Mouse (Mus musculus): ENCODE results near the gene C130074G19Rik. TPM values are rescaled to one million over a fixed set of nuclear protein-coding genes. Genes with fewer than 3 reads are reported as not detected.

Gene C130074G19Rik
- polyA plus RNA-seq (2015; fragmentation: Nextera tagmentation; extraction: Ambion mirVana): 1.3 and 1.6 TPM in 2 replicates

DNA sequence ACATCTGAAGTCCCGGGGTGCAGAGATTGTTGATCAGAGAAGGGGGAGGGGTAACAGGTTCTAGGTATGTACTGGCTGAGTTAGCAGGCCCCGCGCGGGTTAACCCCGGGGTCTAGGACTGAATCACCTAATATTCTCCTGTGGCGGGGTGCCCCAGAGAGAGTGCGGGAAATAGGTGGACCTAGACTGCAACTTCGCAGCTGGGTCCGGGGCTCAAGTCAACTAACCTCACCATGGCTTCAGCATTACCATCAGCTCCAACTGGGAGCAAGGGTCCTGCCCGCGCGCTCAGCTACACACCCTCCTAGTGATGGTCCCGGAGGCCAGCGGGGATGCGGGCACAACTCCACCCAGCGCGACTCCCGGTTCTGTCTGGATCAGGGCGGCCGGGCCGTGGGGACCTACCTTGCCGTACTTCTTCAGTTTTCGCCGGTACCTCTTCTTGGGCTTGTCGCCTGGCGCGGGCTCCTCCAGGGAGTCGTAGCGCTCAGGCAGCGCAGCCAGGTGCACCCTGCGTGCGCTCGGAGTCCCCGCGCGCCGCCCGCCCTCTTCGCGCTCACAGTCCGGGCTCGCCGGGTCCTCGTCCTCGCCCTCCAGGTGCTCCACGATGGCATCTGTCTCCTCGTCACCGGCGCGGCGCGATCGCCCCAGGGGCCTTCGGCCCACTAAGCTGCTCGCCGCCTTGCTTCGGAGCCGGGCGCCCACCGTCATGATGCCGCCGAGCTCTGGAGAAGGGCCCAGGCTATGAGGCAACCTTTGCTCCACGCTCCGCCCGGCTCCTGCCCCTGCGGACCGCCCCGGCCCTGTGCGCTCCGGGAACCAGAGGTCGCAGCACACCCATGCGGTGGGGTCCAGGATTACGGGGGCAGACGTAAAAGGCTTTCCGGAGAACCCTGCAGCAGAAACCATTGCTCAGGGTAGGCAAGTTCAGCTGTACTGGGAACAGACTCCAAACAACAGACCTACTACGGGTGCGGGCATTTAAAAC, at the start of gene C130074G19Rik:
TSS of gene C130074G19Rik (minus strand) at position 938 of the 988 bp plus-strand sequence.
- DNase-seq (no peak), ATAC-seq (ENCODE audit: low read depth) (peak; percentile 83)
- H3K27me3 ChIP-seq: peaks cover 36% of the 10 kb centered on the region
- peak within 1 kb of the TSS; percentile 57 for H3K4me3 ChIP-seq (replicated peaks)
- peak within 1 kb of the TSS; percentile 57 for H3K9ac ChIP-seq
- H3K9me3 ChIP-seq (replicated peaks): no peaks in the 10 kb centered on the region
- peaks cover 8% of the 10 kb centered on the region; the same call in 1 of the 2 replicates for H3K4me1 ChIP-seq (replicated peaks)
- H3K36me3 ChIP-seq: no peaks in the 10 kb centered on the region
- H3K27ac ChIP-seq: no peak within 1 kb of the TSS
- peak within 1 kb of the TSS; percentile 55 for H3K4me2 ChIP-seq
- 3% methylated on average over 77 of the region's 77 CpGs for WGBS (ENCODE audit: insufficient replicate concordance)

DNA sequence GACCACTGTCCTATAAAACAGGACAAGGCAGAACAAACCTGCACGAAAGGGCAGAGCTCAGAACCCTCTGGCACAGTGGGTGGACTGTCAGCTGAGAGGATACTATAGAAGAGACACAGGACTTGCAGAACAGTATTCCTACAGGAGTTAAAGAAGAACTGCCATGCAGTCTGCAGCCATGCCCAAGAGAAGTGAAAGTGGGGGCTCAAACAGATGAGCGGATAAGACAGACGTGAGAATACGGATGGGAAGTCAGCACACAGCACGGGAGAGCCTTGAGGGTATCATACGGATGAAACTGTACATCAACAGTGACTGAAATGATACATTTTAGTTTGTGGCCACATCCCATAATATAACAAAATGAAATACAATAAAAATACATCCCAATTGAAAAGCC, 48.1 kb upstream of the C130074G19Rik start:
- Histone ChIP-seq H3K4me3 (replicated peaks) (no peak overlapping the region), H3K4me2 (no peak overlapping the region), H3K27ac (no peak overlapping the region), H3K27me3 (no peaks in the 10 kb centered on the region), H3K36me3 (no peaks in the 10 kb centered on the region), H3K9ac (no peak overlapping the region), H3K9me3 (replicated peaks) (no peaks in the 10 kb centered on the region), H3K4me1 (replicated peaks) (peaks cover 42% of the 10 kb centered on the region)
- no peak for DNase-seq
- no peak for ATAC-seq (ENCODE audit: low read depth)
- 74% methylated on average over 6 of the region's 6 CpGs for WGBS (ENCODE audit: insufficient replicate concordance)

DNA sequence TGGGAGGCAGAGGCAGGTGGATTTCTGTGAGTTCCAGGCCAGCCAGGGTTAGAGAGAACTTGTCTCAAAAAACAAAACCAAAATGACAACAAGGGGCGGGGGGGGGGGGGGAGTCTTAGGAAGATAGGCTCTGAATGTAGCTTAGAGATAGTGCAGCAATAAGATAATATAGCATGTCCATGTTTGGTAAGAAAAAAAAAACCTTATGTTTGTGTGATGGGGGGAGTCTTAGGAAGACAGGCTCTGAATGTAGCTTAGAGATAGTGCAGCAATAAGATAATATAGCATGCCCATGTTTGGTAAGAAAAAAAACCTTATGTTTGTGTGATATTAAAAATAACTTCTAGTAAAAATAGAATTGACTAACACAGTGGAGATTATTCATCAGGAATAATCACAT, 45.4 kb upstream of the C130074G19Rik start:
- no peak overlapping the region for H3K4me2 ChIP-seq
- 21% methylated on average over 1 of the region's 1 CpGs for WGBS (ENCODE audit: insufficient replicate concordance)
- ATAC-seq (ENCODE audit: low read depth) (peak; percentile 93), DNase-seq (no peak)
- H3K9ac ChIP-seq: no peak overlapping the region
- H3K9me3 ChIP-seq (replicated peaks): no peaks in the 10 kb centered on the region
- H3K27me3 ChIP-seq: no peaks in the 10 kb centered on the region
- no peak overlapping the region for H3K4me3 ChIP-seq (replicated peaks)
- H3K4me1 ChIP-seq (replicated peaks): peaks cover 26% of the 10 kb centered on the region
- H3K27ac ChIP-seq: peak overlapping the region; percentile 43; the same call in 1 of the 2 replicates
- H3K36me3 ChIP-seq: no peaks in the 10 kb centered on the region

DNA sequence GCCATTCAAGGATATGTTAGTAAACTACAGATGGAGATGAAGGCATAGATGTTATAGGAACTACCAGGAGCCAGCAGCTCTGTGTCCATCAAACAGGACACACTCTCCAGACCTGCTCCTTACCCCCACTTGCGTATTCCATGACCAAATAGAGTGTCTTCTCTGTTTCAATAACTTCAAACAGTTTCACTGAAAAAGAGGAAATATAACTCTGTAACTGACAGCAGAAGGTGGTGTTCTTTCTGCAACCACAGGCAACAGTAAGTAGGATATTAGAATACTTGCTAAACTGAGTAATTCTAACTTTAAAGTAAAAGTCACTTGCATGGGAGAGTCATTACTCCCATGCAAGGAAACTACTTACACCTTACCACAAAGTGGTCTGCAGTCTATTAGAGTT, 44.9 kb upstream of the C130074G19Rik start:
- peak overlapping the region; percentile 43; the same call in 1 of the 2 replicates for H3K27ac ChIP-seq
- no peak overlapping the region; the same call in 1 of the 2 replicates for H3K9ac ChIP-seq
- no peak overlapping the region for H3K4me2 ChIP-seq
- no peaks in the 10 kb centered on the region for H3K27me3 ChIP-seq
- peaks cover 26% of the 10 kb centered on the region for H3K4me1 ChIP-seq (replicated peaks)
- no peak overlapping the region for H3K4me3 ChIP-seq (replicated peaks)
- WGBS (ENCODE audit: insufficient replicate concordance): 56% methylated on average over 1 of the region's 1 CpGs
- no peak for DNase-seq
- no peak for ATAC-seq (ENCODE audit: low read depth)
- no peaks in the 10 kb centered on the region for H3K9me3 ChIP-seq (replicated peaks)
- no peaks in the 10 kb centered on the region for H3K36me3 ChIP-seq

DNA sequence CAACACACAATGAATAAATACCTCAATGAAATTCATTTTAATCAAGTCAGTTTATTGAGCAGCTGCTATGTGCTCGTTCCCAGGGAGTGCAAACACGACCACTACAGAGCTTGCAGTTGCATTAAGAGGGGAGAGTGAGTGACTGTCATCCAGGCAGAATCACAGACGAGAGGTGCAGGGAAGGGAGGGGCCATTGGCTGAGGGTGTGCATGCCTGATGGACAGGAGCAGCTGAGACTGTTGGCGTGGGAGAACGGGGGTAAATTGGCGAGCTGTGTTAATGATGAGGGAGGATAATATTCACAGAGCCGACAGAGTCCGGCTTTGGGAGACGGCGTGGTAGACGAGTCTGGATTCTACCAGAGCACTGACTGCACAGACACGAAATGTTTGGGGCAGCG, 39.8 kb upstream of the C130074G19Rik start:
- Histone ChIP-seq H3K9ac (no peak overlapping the region), H3K9me3 (replicated peaks) (no peaks in the 10 kb centered on the region), H3K4me1 (replicated peaks) (peaks cover 7% of the 10 kb centered on the region), H3K27me3 (no peaks in the 10 kb centered on the region), H3K27ac (no peak overlapping the region), H3K4me2 (no peak overlapping the region), H3K36me3 (no peaks in the 10 kb centered on the region), H3K4me3 (replicated peaks) (no peak overlapping the region)
- no peak for DNase-seq
- 79% methylated on average over 13 of the region's 13 CpGs for WGBS (ENCODE audit: insufficient replicate concordance)
- no peak for ATAC-seq (ENCODE audit: low read depth)

DNA sequence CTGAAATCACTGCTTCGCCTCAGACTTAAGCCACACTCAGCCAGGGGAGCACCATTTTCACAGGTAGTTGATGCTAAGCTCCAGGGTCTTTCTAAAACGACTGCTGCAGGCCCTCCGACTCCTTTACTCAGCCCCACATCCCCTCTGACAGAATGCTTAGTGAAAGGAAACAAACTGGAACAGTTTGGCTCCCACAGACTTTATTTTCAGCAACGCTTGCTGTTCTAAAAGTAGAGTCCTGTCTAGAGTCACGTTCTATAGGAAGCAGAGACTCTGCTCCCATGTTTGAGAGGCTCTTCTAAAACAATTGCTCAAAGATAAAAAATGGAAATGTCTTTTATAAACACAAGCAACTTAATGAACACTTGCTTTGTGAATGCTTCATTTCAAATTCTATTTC, 37.0 kb upstream of the C130074G19Rik start:
- no peak overlapping the region for H3K27ac ChIP-seq
- H3K36me3 ChIP-seq: no peaks in the 10 kb centered on the region
- DNase-seq (no peak), ATAC-seq (ENCODE audit: low read depth) (no peak)
- H3K4me3 ChIP-seq (replicated peaks): no peak overlapping the region
- H3K27me3 ChIP-seq: no peaks in the 10 kb centered on the region
- no peaks in the 10 kb centered on the region for H3K4me1 ChIP-seq (replicated peaks)
- no peaks in the 10 kb centered on the region for H3K9me3 ChIP-seq (replicated peaks)
- WGBS (ENCODE audit: insufficient replicate concordance): 64% methylated on average over 5 of the region's 5 CpGs
- no peak overlapping the region for H3K4me2 ChIP-seq
- H3K9ac ChIP-seq: no peak overlapping the region

DNA sequence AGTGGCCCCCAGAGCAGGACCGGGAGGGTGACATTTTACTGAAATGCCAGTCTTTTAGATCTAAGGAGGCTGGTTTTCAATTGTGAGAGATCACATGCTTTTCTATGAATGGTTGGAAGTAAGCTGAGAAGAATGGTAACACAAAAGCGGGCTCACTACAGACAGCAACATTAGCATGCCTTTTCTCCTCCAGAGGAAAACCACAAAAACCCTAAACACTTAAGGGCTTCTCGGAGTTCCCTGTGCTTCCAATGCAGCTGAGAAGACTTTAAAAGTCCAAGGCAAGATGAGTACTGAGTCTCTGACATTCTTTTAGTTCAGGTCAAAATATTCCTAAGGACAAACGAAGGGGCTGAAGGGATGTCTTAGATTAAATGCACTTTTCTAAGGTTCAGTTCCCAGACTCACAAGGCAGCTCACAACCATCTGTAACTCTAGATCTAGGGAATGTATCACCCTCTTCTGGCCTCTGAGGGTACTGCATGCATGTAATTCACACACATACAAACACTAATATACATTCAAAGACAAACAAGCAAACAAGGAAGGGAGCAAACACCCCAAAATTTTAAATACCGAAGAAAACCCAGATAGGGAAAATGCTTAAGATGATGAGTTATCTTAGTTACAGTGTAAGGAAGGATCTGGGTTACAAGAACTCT, 35.3 kb upstream of the C130074G19Rik start:
- Histone ChIP-seq H3K27me3 (no peaks in the 10 kb centered on the region), H3K36me3 (no peaks in the 10 kb centered on the region), H3K4me1 (replicated peaks) (no peaks in the 10 kb centered on the region), H3K4me2 (no peak overlapping the region), H3K4me3 (replicated peaks) (no peak overlapping the region), H3K9ac (no peak overlapping the region), H3K9me3 (replicated peaks) (no peaks in the 10 kb centered on the region), H3K27ac (no peak overlapping the region)
- ATAC-seq (ENCODE audit: low read depth) (no peak), DNase-seq (no peak)
- WGBS (ENCODE audit: insufficient replicate concordance): 59% methylated on average over 5 of the region's 5 CpGs

DNA sequence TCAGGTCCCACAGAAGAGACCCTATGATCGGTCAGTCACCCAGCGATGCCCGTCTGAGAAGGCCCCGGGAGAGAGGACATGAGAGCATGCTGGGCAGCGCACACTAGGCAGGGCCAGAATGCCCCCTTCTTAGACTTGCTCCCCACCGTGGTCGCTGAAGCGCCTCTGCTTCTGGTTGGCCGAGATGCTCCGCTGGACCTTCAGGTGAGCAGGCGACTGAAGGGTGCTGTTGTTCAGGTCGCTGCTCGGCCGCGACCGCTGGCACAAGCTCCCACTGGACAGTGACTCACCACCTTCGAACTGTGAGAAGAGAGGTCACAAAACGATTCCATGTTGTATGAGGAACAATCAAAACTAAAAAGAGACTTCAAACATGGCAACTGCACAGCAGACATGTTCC, 29.3 kb upstream of the C130074G19Rik start:
- Histone ChIP-seq H3K9me3 (replicated peaks) (no peaks in the 10 kb centered on the region), H3K27me3 (no peaks in the 10 kb centered on the region), H3K4me3 (replicated peaks) (no peak overlapping the region), H3K27ac (no peak overlapping the region), H3K4me2 (no peak overlapping the region), H3K36me3 (no peaks in the 10 kb centered on the region), H3K4me1 (replicated peaks) (no peaks in the 10 kb centered on the region), H3K9ac (no peak overlapping the region)
- WGBS (ENCODE audit: insufficient replicate concordance): 83% methylated on average over 18 of the region's 18 CpGs
- ATAC-seq (ENCODE audit: low read depth) (no peak), DNase-seq (no peak)

DNA sequence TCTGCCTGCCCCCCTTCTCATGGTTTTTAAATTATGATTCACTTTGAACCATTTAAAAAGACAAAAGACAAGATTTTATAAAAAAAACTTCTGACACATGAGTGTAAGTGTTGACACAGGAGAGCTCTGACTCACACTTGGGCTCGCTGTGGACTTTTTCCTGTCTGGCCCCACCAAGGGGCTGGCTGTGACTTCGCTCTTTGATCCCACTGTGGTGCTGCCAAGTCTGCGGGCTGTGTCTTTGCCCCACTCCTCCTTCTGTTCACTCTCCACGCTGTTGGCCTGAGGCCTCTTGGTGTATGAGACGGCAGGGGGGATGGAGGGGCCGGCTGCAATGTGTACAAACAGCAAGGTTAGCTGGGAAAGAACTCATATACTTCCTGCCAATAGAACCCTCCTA, 28.8 kb upstream of the C130074G19Rik start:
- no peak overlapping the region for H3K4me2 ChIP-seq
- no peaks in the 10 kb centered on the region for H3K4me1 ChIP-seq (replicated peaks)
- H3K9me3 ChIP-seq (replicated peaks): no peaks in the 10 kb centered on the region
- no peak overlapping the region for H3K4me3 ChIP-seq (replicated peaks)
- ATAC-seq (ENCODE audit: low read depth): no peak
- no peak overlapping the region for H3K27ac ChIP-seq
- DNase-seq: no peak
- H3K36me3 ChIP-seq: no peaks in the 10 kb centered on the region
- 66% methylated on average over 6 of the region's 6 CpGs for WGBS (ENCODE audit: insufficient replicate concordance)
- H3K27me3 ChIP-seq: no peaks in the 10 kb centered on the region
- no peak overlapping the region for H3K9ac ChIP-seq

DNA sequence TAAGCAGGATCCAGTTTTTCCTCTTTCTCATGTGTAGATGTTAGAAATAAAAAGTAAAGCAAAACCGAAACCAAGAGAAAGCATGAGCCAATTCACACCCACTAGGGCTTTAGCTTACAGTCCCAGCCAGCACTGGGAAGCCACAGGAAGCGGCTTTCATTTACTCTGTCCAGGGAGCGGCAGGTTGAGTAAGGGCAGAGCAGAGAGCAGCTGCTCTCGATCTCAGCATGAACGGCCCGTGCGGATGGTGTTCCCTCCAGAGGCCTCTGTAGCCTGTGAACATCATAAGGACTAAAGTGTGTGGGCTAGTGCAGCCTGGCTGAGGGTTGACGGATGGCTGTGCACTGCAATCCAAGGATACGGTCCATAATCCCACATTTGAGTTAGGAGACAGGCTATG, 25.5 kb upstream of the C130074G19Rik start:
- 52% methylated on average over 9 of the region's 9 CpGs for WGBS (ENCODE audit: insufficient replicate concordance)
- Histone ChIP-seq H3K27ac (no peak overlapping the region), H3K9me3 (replicated peaks) (no peaks in the 10 kb centered on the region), H3K4me3 (replicated peaks) (no peak overlapping the region), H3K27me3 (no peaks in the 10 kb centered on the region), H3K4me1 (replicated peaks) (no peaks in the 10 kb centered on the region), H3K9ac (no peak overlapping the region), H3K4me2 (no peak overlapping the region), H3K36me3 (no peaks in the 10 kb centered on the region)
- DNase-seq (no peak), ATAC-seq (ENCODE audit: low read depth) (no peak)

DNA sequence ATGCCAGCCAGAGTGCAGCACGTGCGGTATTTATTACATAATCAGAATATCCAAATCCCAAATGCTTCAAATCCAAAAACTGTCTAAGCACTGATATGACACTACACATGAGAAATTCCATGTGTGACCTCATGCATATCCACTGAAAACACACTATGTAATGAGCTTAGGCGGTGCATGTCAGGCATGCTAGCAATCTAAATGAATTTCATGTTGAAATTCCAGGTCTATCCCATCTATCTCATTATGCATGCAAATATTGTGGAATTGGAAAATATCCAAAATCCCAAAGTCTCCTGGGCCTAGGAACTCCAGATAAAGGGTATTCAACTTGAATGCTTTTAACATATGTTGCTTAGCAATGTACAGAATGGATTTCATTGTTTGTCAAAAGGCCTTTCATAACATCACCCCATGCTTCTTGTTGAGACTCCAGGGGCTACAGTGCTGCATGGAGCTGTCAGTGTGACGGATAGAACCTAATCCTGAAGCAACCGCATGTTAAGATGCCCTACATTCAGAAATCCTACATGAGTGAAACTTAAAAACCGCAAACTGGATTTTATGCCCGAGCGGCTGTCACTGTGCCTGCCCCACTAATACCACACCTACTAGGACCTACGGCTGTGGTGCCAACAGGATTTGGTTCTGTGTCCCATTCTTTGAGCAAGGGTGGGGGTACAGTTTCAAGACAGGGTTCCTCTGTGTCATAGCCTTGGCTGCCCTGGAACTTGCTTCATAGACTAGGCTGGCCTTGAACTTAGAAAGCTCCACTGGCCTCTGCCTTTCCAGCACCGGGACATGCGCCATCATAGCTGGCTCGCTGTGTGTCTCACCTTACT, 23.1 kb upstream of the C130074G19Rik start:
- DNase-seq: no peak

More for the DNA sequence above, 23.1 kb upstream of the C130074G19Rik start:
- ATAC-seq (ENCODE audit: low read depth): no peak
- H3K4me2 ChIP-seq: no peak overlapping the region
- no peak overlapping the region for H3K9ac ChIP-seq
- no peaks in the 10 kb centered on the region for H3K9me3 ChIP-seq (replicated peaks)
- no peaks in the 10 kb centered on the region for H3K27me3 ChIP-seq
- 76% methylated on average over 12 of the region's 12 CpGs for WGBS (ENCODE audit: insufficient replicate concordance)
- H3K36me3 ChIP-seq: no peaks in the 10 kb centered on the region
- no peak overlapping the region for H3K27ac ChIP-seq
- no peaks in the 10 kb centered on the region for H3K4me1 ChIP-seq (replicated peaks)
- H3K4me3 ChIP-seq (replicated peaks): no peak overlapping the region

Data from liver, embryonic 13.5 days (tissue).